Mouse (Mus musculus) erythroblast, embryonic 14.5 days (primary cell): ENCODE measurements around the gene Gm11020. TPM values are rescaled to one million over a fixed set of nuclear protein-coding genes. Genes with fewer than 3 reads are reported as not detected.

Experiments
- H3K27me3 ChIP-seq: 2 replicates; pipeline ENCODE4 v1.6.1; 2012; ENCODE audit warnings: inconsistent platforms; ENCODE audit not compliant: control insufficient read depth
- H3K36me3 ChIP-seq: 2 replicates; pipeline ENCODE4 v1.6.1; 2012; ENCODE audit warnings: mild to moderate bottlenecking, inconsistent platforms; ENCODE audit not compliant: control insufficient read depth
- H3K4me1 ChIP-seq: 2 replicates; pipeline ENCODE4 v1.6.1; 2012; ENCODE audit warnings: inconsistent platforms; ENCODE audit not compliant: control insufficient read depth
- H3K4me3 ChIP-seq: replicated peaks from 2 replicates; pipeline ENCODE3; 2012; ENCODE audit warnings: moderate library complexity, mild to moderate bottlenecking, inconsistent platforms
- H3K9me3 ChIP-seq: 2 replicates; pipeline ENCODE4 v1.6.1; 2012; ENCODE audit warnings: low read length, inconsistent platforms, mixed read lengths; ENCODE audit not compliant: control insufficient read depth
- GATA1 ChIP-seq: IDR thresholded peaks from 2 replicates; pipeline ENCODE4 v1.6.1; 2012; ENCODE audit warnings: low read length, inconsistent platforms, mixed read lengths
- TAL1 ChIP-seq: IDR thresholded peaks from 3 replicates; pipeline ENCODE4 v1.6.1; 2012; ENCODE audit warnings: low read length, inconsistent platforms, mixed read lengths
- polyA plus RNA-seq: library from polyadenylated mRNA; stranded (reverse); fragments of >175 nt; gene quantifications from 2 replicates; pipeline ENCODE4 v1.2.3, GENCODE M21; 2012

Gene Gm11020
- polyA plus RNA-seq, 1 experiment = not detected

DNA sequence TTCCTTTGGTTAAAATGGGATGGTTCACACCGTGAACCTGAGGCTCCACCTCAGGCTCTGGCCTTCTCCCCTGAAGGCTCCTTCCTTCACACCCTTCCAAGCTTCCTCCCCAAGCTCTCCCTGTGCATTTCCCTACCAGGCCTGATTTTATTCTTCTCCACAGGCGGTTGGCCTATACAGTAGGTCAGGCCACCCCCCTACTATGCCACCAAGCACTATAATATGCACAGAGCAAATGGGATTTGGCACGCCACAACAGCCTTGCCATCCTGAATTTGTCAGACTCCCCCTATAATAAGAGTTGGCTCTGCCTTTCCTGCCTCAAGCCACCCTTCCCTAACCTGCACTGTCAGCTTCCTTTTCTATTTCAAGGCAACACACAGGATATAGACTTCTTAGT is 37.3 kb downstream of the Gm11020 start:
- Histone ChIP-seq H3K9me3 (no peaks in the 10 kb centered on the region), H3K4me1 (no peaks in the 10 kb centered on the region), H3K36me3 (peaks cover 2% of the 10 kb centered on the region; the same call in 1 of the 2 replicates), H3K27me3 (no peaks in the 10 kb centered on the region), H3K4me3 (no peak overlapping the region)
- TF ChIP-seq TAL1 (no peak), GATA1 (no peak)

DNA sequence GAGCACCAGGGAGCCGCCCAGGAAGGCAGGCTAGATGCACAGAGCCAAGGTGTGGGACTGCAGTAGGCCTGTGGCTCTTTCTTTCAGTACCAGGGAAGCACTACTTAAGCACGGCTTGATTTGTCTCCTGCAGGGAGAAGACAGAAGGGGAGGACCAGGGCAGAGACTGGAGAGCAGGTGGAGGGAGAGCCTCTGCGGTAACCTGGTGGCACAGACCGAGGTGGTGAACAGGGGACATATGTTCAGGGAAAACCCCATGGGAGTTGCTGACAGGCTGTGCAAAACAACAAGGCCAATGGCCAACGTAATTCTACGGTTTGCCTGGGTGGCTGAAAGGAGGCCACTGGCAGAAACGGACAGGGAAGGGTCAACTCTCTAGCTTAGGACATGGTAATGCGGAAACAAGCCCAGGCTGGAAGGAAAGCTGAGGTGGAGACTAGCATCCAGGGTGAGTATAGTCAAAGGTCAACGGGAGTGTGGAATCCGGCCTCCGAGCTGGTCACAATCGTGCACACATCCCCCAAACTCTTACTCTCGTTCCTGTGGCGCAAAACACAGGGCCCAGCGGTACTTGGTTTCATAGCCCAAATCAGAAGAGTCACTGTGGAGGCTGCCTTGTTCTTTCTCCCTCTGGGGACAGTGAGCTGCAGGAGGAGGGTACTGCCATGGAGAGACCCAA is 38.5 kb downstream of the Gm11020 start:
- H3K4me3 ChIP-seq = no peak overlapping the region
- H3K4me1 ChIP-seq = no peaks in the 10 kb centered on the region
- no peaks in the 10 kb centered on the region for H3K27me3 ChIP-seq
- no peaks in the 10 kb centered on the region; the same call in 1 of the 2 replicates for H3K36me3 ChIP-seq
- H3K9me3 ChIP-seq = no peaks in the 10 kb centered on the region
- TF ChIP-seq GATA1 = no peak
- TF ChIP-seq TAL1 = no peak

DNA sequence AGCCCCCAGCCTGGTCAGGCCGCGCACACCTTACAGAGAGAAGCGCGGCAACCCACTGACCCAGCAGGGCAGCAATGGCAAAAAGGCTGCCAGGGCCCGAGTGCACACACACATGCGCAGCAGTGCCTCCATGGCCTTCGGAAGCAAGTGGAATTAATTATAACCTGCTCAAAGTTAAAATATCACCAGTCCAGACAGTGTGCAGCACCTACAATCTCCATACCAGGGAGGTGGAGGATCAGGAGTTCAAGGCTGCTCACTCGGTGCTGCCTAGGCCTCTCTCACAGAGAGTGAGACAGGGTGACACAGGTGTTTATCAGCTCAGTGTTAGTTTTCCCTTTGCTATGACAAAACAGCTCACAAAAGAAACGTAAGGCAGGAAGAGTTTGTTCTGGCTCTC is 44.3 kb downstream of the Gm11020 start:
- no peaks in the 10 kb centered on the region for H3K36me3 ChIP-seq
- TF ChIP-seq GATA1 (no peak), TAL1 (no peak)
- H3K9me3 ChIP-seq = no peaks in the 10 kb centered on the region
- H3K4me3 ChIP-seq = no peak overlapping the region
- H3K4me1 ChIP-seq = no peaks in the 10 kb centered on the region
- no peaks in the 10 kb centered on the region for H3K27me3 ChIP-seq

- TF ChIP-seq GATA1 = no peak
- TF ChIP-seq TAL1 = no peak
- no peaks in the 10 kb centered on the region for H3K27me3 ChIP-seq
- no peaks in the 10 kb centered on the region for H3K4me1 ChIP-seq
- H3K36me3 ChIP-seq = no peaks in the 10 kb centered on the region
- no peaks in the 10 kb centered on the region for H3K9me3 ChIP-seq
- no peak overlapping the region for H3K4me3 ChIP-seq
Observed at GRCm38 (mm10) chr8:104367398-104367797, 46.0 kb downstream of the Gm11020 start.

GRCm38 (mm10) chr8:104369591-104369990 is 48.2 kb downstream of the Gm11020 start:
- TF ChIP-seq GATA1 (no peak), TAL1 (no peak)

DNA sequence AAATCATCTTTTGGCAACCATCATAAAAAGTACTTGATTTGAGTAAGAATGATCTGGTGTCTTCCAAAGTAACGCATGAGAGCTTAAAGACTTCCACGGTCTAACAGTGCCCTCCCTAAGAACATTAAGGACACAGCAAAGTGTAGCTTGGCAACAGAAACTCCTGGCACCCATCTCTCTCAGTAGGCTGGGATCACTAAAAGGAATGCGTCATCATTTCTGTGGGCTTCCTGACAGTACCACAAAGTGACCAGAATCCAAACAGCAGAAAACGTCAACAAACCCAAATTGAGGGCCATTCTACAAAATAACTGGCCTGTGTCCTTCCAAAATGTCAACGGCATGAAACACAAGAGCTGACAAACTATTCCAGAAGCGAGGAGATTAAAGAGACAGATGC is 48.7 kb downstream of the Gm11020 start:
- no peaks in the 10 kb centered on the region for H3K9me3 ChIP-seq

More at GRCm38 (mm10) chr8:104369591-104369990, 48.2 kb downstream of the Gm11020 start:
- H3K4me1 ChIP-seq = no peaks in the 10 kb centered on the region
- no peaks in the 10 kb centered on the region for H3K36me3 ChIP-seq
- H3K9me3 ChIP-seq = no peaks in the 10 kb centered on the region
- no peaks in the 10 kb centered on the region for H3K27me3 ChIP-seq
- H3K4me3 ChIP-seq = no peak overlapping the region

GRCm38 (mm10) chr8:104371121-104371520 is 49.8 kb downstream of the Gm11020 start:
- TF ChIP-seq GATA1 (no peak), TAL1 (no peak)
- Histone ChIP-seq H3K4me3 (no peak overlapping the region), H3K4me1 (no peaks in the 10 kb centered on the region), H3K36me3 (no peaks in the 10 kb centered on the region), H3K9me3 (no peaks in the 10 kb centered on the region), H3K27me3 (no peaks in the 10 kb centered on the region)

More for the DNA sequence above, 48.7 kb downstream of the Gm11020 start:
- Histone ChIP-seq H3K36me3 (no peaks in the 10 kb centered on the region), H3K27me3 (no peaks in the 10 kb centered on the region), H3K4me3 (no peak overlapping the region), H3K4me1 (no peaks in the 10 kb centered on the region)
- TF ChIP-seq TAL1 (no peak), GATA1 (no peak)

Other genes with a start within 250 kb of the Gm11020 start
- gene Cdh5, start 219.9 kb upstream of the Gm11020 start, polyA plus RNA-seq = 0.10 and 0.64 TPM in 2 replicates
- not detected in 2 replicates for gene Bean1, start 151.1 kb upstream of the Gm11020 start, polyA plus RNA-seq
- 0.19 and 0.23 TPM in 2 replicates for gene Tk2, start 73.0 kb upstream of the Gm11020 start, polyA plus RNA-seq
- 0.07 TPM in 1 of 2 replicates, not detected in the other for gene Cklf, start 70.7 kb upstream of the Gm11020 start, polyA plus RNA-seq
- not detected in 2 replicates for gene Cmtm2a, start 28.4 kb upstream of the Gm11020 start, polyA plus RNA-seq
- not detected in 2 replicates for gene Gm45711, start 11.5 kb upstream of the Gm11020 start, polyA plus RNA-seq
- not detected in 2 replicates for gene Cmtm1, start 11.4 kb upstream of the Gm11020 start, polyA plus RNA-seq
- not detected in 2 replicates for gene Cmtm2b, start 663 bp downstream of the Gm11020 start, polyA plus RNA-seq
- 0.26 and 0.44 TPM in 2 replicates for gene Cmtm3, start 17.8 kb downstream of the Gm11020 start, polyA plus RNA-seq
- 0.01 and 0.02 TPM in 2 replicates for gene Cmtm4, start 74.2 kb downstream of the Gm11020 start, polyA plus RNA-seq
- 1.1 and 1.4 TPM in 2 replicates for gene Dync1li2, start 121.5 kb downstream of the Gm11020 start, polyA plus RNA-seq
- not detected in 2 replicates for gene Terb1, start 188.3 kb downstream of the Gm11020 start, polyA plus RNA-seq
- gene Nae1, start 213.1 kb downstream of the Gm11020 start, polyA plus RNA-seq = 0.29 and 0.39 TPM in 2 replicates
- gene Car7, start 213.1 kb downstream of the Gm11020 start, polyA plus RNA-seq = not detected in 2 replicates